Mouse (Mus musculus) heart, postnatal 0 days (tissue): ENCODE results near the gene Ascc2. TPM values are rescaled to one million over a fixed set of nuclear protein-coding genes. Genes with fewer than 3 reads are reported as not detected.
"Not testable (repeated sequence)": the region's sequence is repeated elsewhere in the genome, so short reads cannot be mapped to it uniquely, and the experiment has no call there.

Source experiments
- ATAC-seq: fragments of 200-750 bp; cut with Nextera tagmentation; 2 replicates; pipeline ENCODE4 v1.8.0; 2017; ENCODE audit warnings: low read depth, moderate number of reproducible peaks, moderate library complexity; ENCODE audit not compliant: insufficient read depth
- DNase-seq: peaks from one replicate; pipeline ENCODE4 v3.0.0-alpha.2; 2016; ENCODE audit warnings: low spot score
- H3K27ac ChIP-seq: fragments of 300-500 bp; sonication (generic); 2 replicates; pipeline ENCODE4 v1.5.1; 2014; ENCODE audit warnings: low read depth, mild to moderate bottlenecking
- H3K27me3 ChIP-seq: fragments of 300-500 bp; sonication (generic); 2 replicates; pipeline ENCODE4 v1.6.1; 2014; ENCODE audit warnings: low read length, mixed read lengths; ENCODE audit not compliant: control insufficient read depth, insufficient read depth
- H3K36me3 ChIP-seq: fragments of 300-500 bp; sonication (generic); replicated peaks from 2 replicates; pipeline ENCODE4 v1.6.1; 2014; ENCODE audit warnings: low read length, mixed read lengths; ENCODE audit not compliant: control insufficient read depth, insufficient read depth
- H3K4me1 ChIP-seq: fragments of 300-500 bp; sonication (generic); 2 replicates; pipeline ENCODE4 v1.6.1; 2014; ENCODE audit warnings: antibody characterized with exemption; ENCODE audit not compliant: control insufficient read depth, insufficient read depth
- H3K4me2 ChIP-seq: fragments of 300-500 bp; sonication (generic); 2 replicates; pipeline ENCODE4 v1.6.1; 2014; ENCODE audit warnings: low read depth, mild to moderate bottlenecking, low read length, moderate library complexity
- H3K4me3 ChIP-seq: fragments of 300-500 bp; sonication (generic); 2 replicates; pipeline ENCODE4 v1.5.1; 2014; ENCODE audit warnings: low read depth, low read length
- H3K9ac ChIP-seq: fragments of 300-500 bp; sonication (generic); replicated peaks from 2 replicates; pipeline ENCODE4 v1.6.1; 2014; ENCODE audit warnings: low read depth, low read length, mixed read lengths
- H3K9me3 ChIP-seq: fragments of 300-500 bp; sonication (generic); replicated peaks from 2 replicates; pipeline ENCODE4 v1.6.1; 2016; ENCODE audit warnings: low read length; ENCODE audit not compliant: control insufficient read depth
- CTCF ChIP-seq: IDR thresholded peaks from 2 replicates; pipeline ENCODE4 v1.5.1; 2016; ENCODE audit warnings: antibody characterized with exemption, control low read depth, low read depth
- EP300 ChIP-seq: IDR thresholded peaks from 2 replicates; pipeline ENCODE4 v1.6.1; 2016; ENCODE audit warnings: antibody characterized with exemption, low read depth
- WGBS: fragments of 180-500 bp; shearing (Covaris S2); extraction: QIAGEN DNeasy Blood & Tissue Kit; methylation state at CpG from one replicate; pipeline ENCODE4 v1.1.7; 2014; 5-methylcytosine and 5-hydroxymethylcytosine counted together
- polyA plus RNA-seq: library from polyadenylated mRNA; unstranded; fragments of >200 nt; fragmentation: Nextera tagmentation; extraction: Ambion mirVana; gene quantifications from 2 replicates; pipeline ENCODE4 v1.2.1, GENCODE M21; 2015
- total RNA-seq: library from RNA; depleted of rRNA; stranded (reverse); fragments of >200 nt; gene quantifications from 2 replicates; pipeline ENCODE4 v1.2.3, GENCODE M21; 2014; ENCODE audit warnings: low replicate concordance

The Ascc2 gene
- total and polyA plus RNA-seq, 2 experiments from 2014 or later, result 10.6 to 13.6 TPM

DNA sequence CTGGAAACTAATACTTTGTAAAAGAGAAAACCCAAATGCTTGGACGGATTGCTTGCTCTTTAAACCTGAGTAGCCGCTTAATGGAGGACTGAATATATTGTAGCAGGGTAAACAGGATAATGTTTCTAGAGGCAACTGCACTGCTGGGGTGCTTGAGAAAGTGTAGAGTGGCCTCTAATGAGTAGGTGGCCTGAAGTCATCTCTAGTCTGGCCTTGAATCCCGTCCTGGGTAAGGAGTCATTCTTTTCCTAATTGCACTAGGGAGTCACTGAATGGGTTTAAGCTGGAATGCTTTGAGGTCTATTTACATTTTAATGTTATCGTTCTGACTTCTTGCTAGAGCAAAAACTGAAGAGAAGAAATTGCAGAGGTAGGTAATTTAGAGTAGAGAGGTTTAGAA is 67.6 kb downstream of the Ascc2 start:
- DNase-seq, result no peak
- Histone ChIP-seq H3K9me3 (no peaks in the 10 kb centered on the region), H3K36me3 (peaks cover 17% of the 10 kb centered on the region), H3K4me1 (peaks cover 6% of the 10 kb centered on the region), H3K4me2 (peak overlapping the region; percentile 76), H3K4me3 (peak overlapping the region; percentile 70), H3K9ac (peak overlapping the region; percentile 77), H3K27me3 (no peaks in the 10 kb centered on the region), H3K27ac (no peak overlapping the region)
- ATAC-seq, result no peak
- no peak for TF ChIP-seq CTCF
- TF ChIP-seq EP300, result no peak
- 11% methylated on average over 4 of the region's 4 CpGs for WGBS

DNA sequence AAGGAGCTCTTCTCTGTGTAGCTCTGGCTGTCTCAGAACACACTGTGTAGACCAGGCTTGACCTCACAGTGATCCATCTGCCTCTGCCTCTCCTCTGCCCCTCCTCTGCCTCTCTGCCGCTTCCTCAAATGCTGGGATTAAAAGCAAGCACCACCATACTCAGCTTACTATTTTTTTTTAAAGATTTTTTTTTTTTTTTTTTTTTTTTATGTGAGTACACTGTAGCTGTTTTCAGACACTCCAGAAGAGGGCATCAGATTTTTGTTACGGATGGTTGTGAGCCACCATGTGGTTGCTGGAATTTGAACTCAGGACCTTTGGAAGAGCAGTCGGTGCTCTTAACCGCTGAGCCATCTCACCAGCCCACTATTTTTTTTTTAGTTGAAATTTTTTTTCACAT is 72.6 kb downstream of the Ascc2 start:
- not testable (repeated sequence) for H3K27ac ChIP-seq, H3K9ac ChIP-seq, H3K4me1 ChIP-seq, ATAC-seq, H3K4me2 ChIP-seq, H3K4me3 ChIP-seq, DNase-seq, H3K36me3 ChIP-seq, H3K9me3 ChIP-seq, H3K27me3 ChIP-seq
- 90% methylated on average over 4 of the region's 4 CpGs for WGBS

- ATAC-seq (no peak), DNase-seq (no peak)
- Histone ChIP-seq H3K27me3 (no peaks in the 10 kb centered on the region), H3K36me3 (no peaks in the 10 kb centered on the region), H3K4me3 (no peak overlapping the region), H3K9ac (no peak overlapping the region), H3K27ac (no peak overlapping the region), H3K4me1 (no peaks in the 10 kb centered on the region), H3K9me3 (no peaks in the 10 kb centered on the region), H3K4me2 (no peak overlapping the region)
- TF ChIP-seq EP300, result no peak
- no peak for TF ChIP-seq CTCF
Observed at GRCm38 (mm10) chr11:4712822-4713221, 75.3 kb downstream of the Ascc2 start.

- TF ChIP-seq CTCF (no peak), EP300 (no peak)
- no peaks in the 10 kb centered on the region for H3K27me3 ChIP-seq
- no peaks in the 10 kb centered on the region for H3K9me3 ChIP-seq
- H3K36me3 ChIP-seq, result no peaks in the 10 kb centered on the region
- 75% methylated on average over 4 of the region's 4 CpGs for WGBS
- no peak overlapping the region for H3K4me2 ChIP-seq
- H3K9ac ChIP-seq, result no peak overlapping the region
- ATAC-seq, result no peak
- no peak for DNase-seq
- no peak overlapping the region for H3K27ac ChIP-seq
- peaks cover 8% of the 10 kb centered on the region; the same call in 1 of the 2 replicates for H3K4me1 ChIP-seq
- H3K4me3 ChIP-seq, result no peak overlapping the region
Observed at GRCm38 (mm10) chr11:4714727-4715126, 77.2 kb downstream of the Ascc2 start.

GRCm38 (mm10) chr11:4715596-4715995 is 78.0 kb downstream of the Ascc2 start:
- Histone ChIP-seq H3K4me2 (no peak overlapping the region), H3K27ac (no peak overlapping the region), H3K27me3 (no peaks in the 10 kb centered on the region), H3K36me3 (no peaks in the 10 kb centered on the region), H3K4me1 (peaks cover 8% of the 10 kb centered on the region; the same call in 1 of the 2 replicates), H3K9me3 (no peaks in the 10 kb centered on the region), H3K4me3 (no peak overlapping the region), H3K9ac (no peak overlapping the region)
- no peak for TF ChIP-seq EP300
- TF ChIP-seq CTCF, result no peak
- ATAC-seq, result no peak
- no peak for DNase-seq
- WGBS, result 65% methylated on average over 4 of the region's 4 CpGs

- H3K9ac ChIP-seq, result no peak overlapping the region
- WGBS, result 92% methylated on average over 5 of the region's 5 CpGs
- no peak for ATAC-seq
- no peaks in the 10 kb centered on the region for H3K27me3 ChIP-seq
- no peaks in the 10 kb centered on the region for H3K36me3 ChIP-seq
- no peak overlapping the region for H3K27ac ChIP-seq
- H3K4me2 ChIP-seq, result no peak overlapping the region
- TF ChIP-seq CTCF (no peak), EP300 (no peak)
- H3K9me3 ChIP-seq, result no peaks in the 10 kb centered on the region
- no peak overlapping the region for H3K4me3 ChIP-seq
- H3K4me1 ChIP-seq, result peaks cover 8% of the 10 kb centered on the region; the same call in 1 of the 2 replicates
- no peak for DNase-seq
Observed at GRCm38 (mm10) chr11:4716530-4717236, 79.1 kb downstream of the Ascc2 start.
